Mouse (Mus musculus) limb, embryonic 12.5 days (tissue): ENCODE measurements at regions not wholly inside any gene's neighbourhood (a gene's known extent, or its start where the extent isn't known, plus 50 kb on each side); places are given as distances from the start of the nearest gene placed in this dataset.
A peak's percentile ranks its signal among the peaks of the same experiment; 100 is the strongest.

ENCODE experiments used
- ATAC-seq: fragments of 200-750 bp; cut with Nextera tagmentation; 2 replicates; pipeline ENCODE4 v1.8.0; 2017; ENCODE audit warnings: low read depth, moderate TSS enrichment; ENCODE audit not compliant: insufficient number of reproducible peaks, insufficient read depth, low FRiP score, low TSS enrichment
- H3K27ac ChIP-seq: fragments of 300-500 bp; sonication (generic); 2 replicates; pipeline ENCODE4 v1.5.1; 2016; ENCODE audit warnings: mild to moderate bottlenecking, moderate library complexity
- H3K27me3 ChIP-seq: fragments of 300-500 bp; sonication (generic); 2 replicates; pipeline ENCODE4 v1.6.1; 2016; ENCODE audit warnings: mild to moderate bottlenecking, moderate library complexity
- H3K36me3 ChIP-seq: fragments of 300-500 bp; sonication (generic); 2 replicates; pipeline ENCODE4 v1.6.1; 2016; ENCODE audit warnings: mild to moderate bottlenecking, moderate library complexity
- H3K4me1 ChIP-seq: fragments of 300-500 bp; sonication (generic); replicated peaks from 2 replicates; pipeline ENCODE4 v1.6.1; 2016
- H3K4me2 ChIP-seq: fragments of 300-500 bp; sonication (generic); 2 replicates; pipeline ENCODE4 v1.6.1; 2016; ENCODE audit warnings: mild to moderate bottlenecking, moderate library complexity
- H3K4me3 ChIP-seq: fragments of 300-500 bp; sonication (generic); replicated peaks from 2 replicates; pipeline ENCODE4 v1.5.1; 2016; ENCODE audit warnings: mild to moderate bottlenecking
- H3K9ac ChIP-seq: fragments of 300-500 bp; sonication (generic); replicated peaks from 2 replicates; pipeline ENCODE4 v1.6.1; 2016; ENCODE audit warnings: mild to moderate bottlenecking, moderate library complexity
- H3K9me3 ChIP-seq: fragments of 300-500 bp; sonication (generic); 2 replicates; pipeline ENCODE4 v1.6.1; 2016; ENCODE audit warnings: mild to moderate bottlenecking, moderate library complexity
- WGBS: fragments of 180-500 bp; shearing (Covaris S2); methylation state at CpG from one replicate; pipeline ENCODE4 v1.1.7; 2016; 5-methylcytosine and 5-hydroxymethylcytosine counted together

DNA sequence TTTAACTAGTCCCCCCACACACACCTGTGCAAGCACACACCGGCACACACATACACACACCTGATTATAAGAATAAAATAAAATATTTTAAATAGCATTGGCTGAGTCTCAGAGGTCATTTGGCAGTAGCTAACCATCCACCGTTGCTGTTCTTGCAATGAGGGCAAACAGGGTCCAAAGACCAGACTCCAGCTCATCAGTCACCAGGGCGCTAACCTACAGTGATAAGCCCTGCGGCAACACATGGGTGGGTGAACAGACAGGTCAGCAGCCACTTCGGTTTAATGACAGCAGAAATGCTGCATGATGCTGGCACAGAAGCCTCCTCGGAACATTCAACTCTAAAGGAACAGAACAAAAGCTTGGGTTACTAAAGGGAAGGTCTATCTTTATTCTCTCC, 54.9 kb downstream of the Tas2r134 start:
- no peaks in the 10 kb centered on the region for H3K9me3 ChIP-seq
- ATAC-seq: no peak
- H3K27ac ChIP-seq: no peak overlapping the region
- H3K9ac ChIP-seq: no peak overlapping the region
- no peak overlapping the region for H3K4me2 ChIP-seq
- no peaks in the 10 kb centered on the region for H3K36me3 ChIP-seq
- H3K4me3 ChIP-seq: no peak overlapping the region
- no peaks in the 10 kb centered on the region for H3K27me3 ChIP-seq
- 0 out of 2 replicates have a peak, but pooled peaks cover 8% of the 10 kb centered on the region for H3K4me1 ChIP-seq
- WGBS: 75% methylated on average over 6 of the region's 6 CpGs

DNA sequence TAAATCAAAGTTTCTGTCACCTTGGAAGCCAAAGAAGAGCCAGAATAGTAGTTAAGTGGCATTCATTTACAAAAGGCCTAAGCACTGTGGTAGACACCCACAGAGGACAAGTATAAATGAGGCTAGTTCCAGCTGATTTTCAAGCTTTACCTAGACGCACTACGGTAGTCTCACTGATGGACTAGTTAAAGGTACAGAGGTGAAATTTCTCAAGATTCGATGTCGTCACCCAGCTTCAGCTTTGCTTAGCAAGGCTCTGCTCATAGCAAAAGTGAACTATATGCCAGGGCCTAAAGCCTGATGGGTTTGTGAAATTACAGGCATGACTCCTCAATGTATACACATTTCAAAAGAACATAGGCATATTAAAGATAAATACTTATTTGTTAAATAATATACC, 55.4 kb downstream of the Tas2r134 start:
- 84% methylated on average over 4 of the region's 4 CpGs for WGBS
- no peak overlapping the region for H3K4me3 ChIP-seq
- no peak for ATAC-seq
- no peak overlapping the region for H3K27ac ChIP-seq
- H3K4me1 ChIP-seq: 0 out of 2 replicates have a peak, but pooled peaks cover 8% of the 10 kb centered on the region
- no peaks in the 10 kb centered on the region for H3K36me3 ChIP-seq
- H3K9ac ChIP-seq: no peak overlapping the region
- H3K4me2 ChIP-seq: no peak overlapping the region
- H3K9me3 ChIP-seq: no peaks in the 10 kb centered on the region
- H3K27me3 ChIP-seq: no peaks in the 10 kb centered on the region

DNA sequence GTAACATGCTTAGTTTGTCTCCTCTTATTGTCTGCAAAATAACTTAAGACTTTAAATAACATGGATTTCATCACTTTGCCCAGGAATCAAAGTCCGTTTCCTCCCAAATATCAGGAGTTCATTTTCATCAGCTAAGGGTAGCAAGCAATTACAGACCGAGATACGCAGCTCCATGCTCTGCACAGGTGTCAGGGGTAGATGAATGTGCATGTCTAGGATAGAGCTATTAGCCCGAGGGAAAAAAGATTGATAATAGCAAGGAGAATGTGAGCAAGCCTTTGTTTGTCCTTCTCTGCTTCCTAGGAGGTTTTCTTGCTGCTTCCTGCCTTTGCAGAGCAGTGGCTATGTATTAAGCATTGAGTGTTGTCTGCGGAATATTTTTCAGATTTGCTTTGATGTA, 77.8 kb downstream of the Tas2r134 start:
- H3K27me3 ChIP-seq: no peaks in the 10 kb centered on the region
- no peak overlapping the region for H3K4me2 ChIP-seq
- H3K27ac ChIP-seq: no peak overlapping the region
- no peaks in the 10 kb centered on the region for H3K4me1 ChIP-seq
- 63% methylated on average over 5 of the region's 5 CpGs for WGBS
- no peaks in the 10 kb centered on the region for H3K36me3 ChIP-seq
- H3K4me3 ChIP-seq: no peak overlapping the region
- H3K9me3 ChIP-seq: no peaks in the 10 kb centered on the region
- H3K9ac ChIP-seq: no peak overlapping the region
- ATAC-seq: no peak

DNA sequence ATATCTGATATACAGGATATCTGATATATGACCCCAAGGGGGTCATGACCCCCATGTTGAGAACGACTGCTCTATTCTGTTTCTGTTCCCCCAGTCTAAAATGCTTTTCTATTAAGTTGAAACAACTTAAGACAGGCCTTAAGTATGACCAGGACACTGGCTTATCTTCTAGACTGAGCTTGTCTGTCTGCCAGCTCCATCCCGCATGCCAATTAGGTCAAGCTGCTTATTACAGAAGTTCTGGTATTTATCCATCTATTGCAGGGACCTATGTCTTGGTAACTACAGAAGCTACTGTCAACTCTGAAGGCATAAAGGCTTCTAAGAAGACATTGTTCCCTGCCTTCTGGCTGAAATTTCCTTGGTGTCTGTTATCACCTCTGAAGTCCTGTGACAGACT, 81.4 kb downstream of the Tas2r134 start:
- Histone ChIP-seq H3K36me3 (no peaks in the 10 kb centered on the region), H3K9me3 (no peaks in the 10 kb centered on the region), H3K4me2 (no peak overlapping the region), H3K4me3 (no peak overlapping the region), H3K27me3 (no peaks in the 10 kb centered on the region), H3K27ac (no peak overlapping the region), H3K9ac (no peak overlapping the region), H3K4me1 (no peaks in the 10 kb centered on the region)
- 75% methylated on average over 2 of the region's 2 CpGs for WGBS
- no peak for ATAC-seq

DNA sequence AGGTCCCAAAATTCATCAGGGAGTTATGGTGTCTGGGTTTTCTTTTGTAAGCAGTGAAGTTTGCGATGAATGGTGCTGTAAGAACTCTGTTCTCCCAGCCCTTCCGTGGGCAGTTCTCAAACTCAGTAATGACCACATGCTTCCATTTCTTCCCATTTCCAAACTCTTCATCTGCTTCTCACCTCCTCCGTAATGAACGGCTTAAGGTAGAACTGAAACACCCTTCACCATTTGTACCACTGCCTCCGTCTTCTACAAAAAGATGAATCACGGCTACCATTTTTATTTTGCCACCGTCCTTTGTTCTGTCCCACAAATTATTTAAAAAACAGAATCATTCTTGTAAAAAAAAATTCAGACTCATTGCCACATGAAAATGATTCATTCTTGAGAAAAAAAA, 85.3 kb downstream of the Tas2r134 start:
- H3K36me3 ChIP-seq: no peaks in the 10 kb centered on the region
- 94% methylated on average over 7 of the region's 7 CpGs for WGBS
- no peaks in the 10 kb centered on the region for H3K27me3 ChIP-seq
- no peak overlapping the region for H3K27ac ChIP-seq
- H3K9me3 ChIP-seq: no peaks in the 10 kb centered on the region
- no peak overlapping the region for H3K4me3 ChIP-seq
- no peak for ATAC-seq
- no peak overlapping the region for H3K4me2 ChIP-seq
- H3K4me1 ChIP-seq: no peaks in the 10 kb centered on the region
- no peak overlapping the region for H3K9ac ChIP-seq

DNA sequence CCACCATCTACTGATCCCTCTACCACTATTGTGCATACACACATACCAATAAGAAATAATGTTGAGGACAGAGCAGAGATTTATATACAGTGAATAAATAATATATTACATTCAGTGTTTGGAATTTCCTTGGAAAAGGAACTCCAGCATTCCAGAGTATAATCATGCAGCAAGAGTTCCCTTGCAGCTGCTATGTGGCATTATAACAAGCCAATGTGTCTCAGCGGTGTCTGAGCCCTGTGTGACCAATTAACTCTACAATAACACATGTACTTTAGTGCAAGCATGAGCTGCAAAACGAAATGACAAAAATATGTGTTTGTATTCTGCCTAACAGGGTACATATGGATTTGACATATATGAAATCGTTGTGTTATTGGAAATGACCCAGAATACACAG, 103.5 kb downstream of the Tas2r134 start:
- peaks cover 2% of the 10 kb centered on the region; the same call in 1 of the 2 replicates for H3K27me3 ChIP-seq
- H3K4me3 ChIP-seq: no peak overlapping the region
- H3K27ac ChIP-seq: no peak overlapping the region
- ATAC-seq: no peak
- no peaks in the 10 kb centered on the region for H3K9me3 ChIP-seq
- 56% methylated on average over 3 of the region's 3 CpGs for WGBS
- H3K4me1 ChIP-seq: peaks cover 18% of the 10 kb centered on the region
- H3K9ac ChIP-seq: no peak overlapping the region
- H3K36me3 ChIP-seq: no peaks in the 10 kb centered on the region
- no peak overlapping the region for H3K4me2 ChIP-seq

DNA sequence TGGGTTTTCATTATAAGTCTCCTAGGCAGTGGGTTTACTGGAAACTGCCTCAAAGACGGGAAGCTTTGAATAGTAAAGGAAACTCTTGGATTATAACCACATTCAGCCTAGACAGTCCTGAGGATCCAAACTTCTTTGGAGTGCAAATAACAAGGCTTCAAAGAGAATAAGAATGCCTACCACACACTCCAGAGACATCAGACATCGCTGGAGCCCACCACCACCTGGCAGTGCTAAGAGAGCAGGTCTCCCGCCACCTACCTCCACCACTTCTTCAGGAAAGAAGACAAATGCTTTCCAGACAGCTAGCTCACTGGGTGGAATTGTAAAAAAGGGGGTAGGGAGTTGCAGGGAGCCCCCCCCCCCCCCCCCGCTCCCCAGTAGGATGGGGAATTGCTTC, 104.4 kb downstream of the Tas2r134 start:
- no peak overlapping the region for H3K9ac ChIP-seq
- peaks cover 2% of the 10 kb centered on the region; the same call in 1 of the 2 replicates for H3K27me3 ChIP-seq
- peak overlapping the region; percentile 51 for H3K27ac ChIP-seq
- peaks cover 25% of the 10 kb centered on the region for H3K4me1 ChIP-seq
- ATAC-seq: no peak
- 37% methylated on average over 4 of the region's 4 CpGs for WGBS
- H3K36me3 ChIP-seq: no peaks in the 10 kb centered on the region
- H3K4me2 ChIP-seq: no peak overlapping the region
- H3K9me3 ChIP-seq: no peaks in the 10 kb centered on the region
- no peak overlapping the region for H3K4me3 ChIP-seq

DNA sequence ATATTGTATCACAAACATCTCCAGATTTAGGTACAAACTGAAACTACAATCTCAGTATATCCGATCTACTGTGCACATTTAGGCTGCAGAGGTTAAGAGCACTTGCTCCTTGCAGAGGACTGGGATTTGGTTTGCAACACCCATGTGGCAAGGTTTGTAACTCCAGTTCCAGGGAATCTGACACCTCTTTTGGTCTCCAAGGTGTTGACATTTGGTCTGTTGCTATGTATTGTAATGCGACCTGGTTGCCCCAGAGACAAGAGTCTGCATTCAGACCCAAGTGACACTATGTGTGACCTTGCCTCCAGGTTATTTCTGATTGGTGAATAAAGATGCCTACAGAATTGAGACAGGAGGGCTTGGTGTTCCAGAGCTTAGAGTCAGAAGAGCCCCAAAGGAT, 105.0 kb downstream of the Tas2r134 start:
- H3K27me3 ChIP-seq: peaks cover 2% of the 10 kb centered on the region; the same call in 1 of the 2 replicates
- WGBS: 21% methylated on average over 2 of the region's 2 CpGs
- no peak for ATAC-seq
- H3K4me2 ChIP-seq: no peak overlapping the region
- H3K27ac ChIP-seq: 0 out of 2 replicates have a peak overlapping the region, but pooled peaks have one; percentile 51
- H3K9ac ChIP-seq: no peak overlapping the region
- no peak overlapping the region for H3K4me3 ChIP-seq
- H3K4me1 ChIP-seq: peaks cover 32% of the 10 kb centered on the region
- no peaks in the 10 kb centered on the region for H3K36me3 ChIP-seq
- H3K9me3 ChIP-seq: no peaks in the 10 kb centered on the region

DNA sequence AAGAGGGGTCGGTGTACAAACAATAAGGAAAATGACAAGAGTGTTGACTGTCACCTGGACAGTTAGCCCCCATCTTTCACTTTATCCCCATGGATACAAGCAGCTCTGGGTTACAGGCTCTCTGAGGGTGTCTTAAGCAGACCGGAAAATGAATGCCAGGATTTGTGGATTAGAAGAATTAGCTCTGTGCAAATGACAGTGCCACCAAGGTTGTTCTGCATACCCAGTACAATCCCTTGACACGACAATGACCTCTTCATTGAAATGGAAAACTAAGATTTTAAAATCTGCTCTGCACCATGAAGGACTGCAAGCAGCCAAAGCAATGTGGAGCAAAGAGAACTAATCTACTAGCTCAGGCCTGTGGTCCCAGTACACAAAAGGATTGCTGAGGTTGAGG, 105.9 kb downstream of the Tas2r134 start:
- Histone ChIP-seq H3K36me3 (no peaks in the 10 kb centered on the region), H3K9ac (no peak overlapping the region), H3K4me2 (no peak overlapping the region), H3K27ac (no peak overlapping the region), H3K4me3 (no peak overlapping the region), H3K27me3 (peaks cover 2% of the 10 kb centered on the region; the same call in 1 of the 2 replicates), H3K4me1 (peaks cover 34% of the 10 kb centered on the region), H3K9me3 (no peaks in the 10 kb centered on the region)
- 75% methylated on average over 3 of the region's 3 CpGs for WGBS
- ATAC-seq: no peak

DNA sequence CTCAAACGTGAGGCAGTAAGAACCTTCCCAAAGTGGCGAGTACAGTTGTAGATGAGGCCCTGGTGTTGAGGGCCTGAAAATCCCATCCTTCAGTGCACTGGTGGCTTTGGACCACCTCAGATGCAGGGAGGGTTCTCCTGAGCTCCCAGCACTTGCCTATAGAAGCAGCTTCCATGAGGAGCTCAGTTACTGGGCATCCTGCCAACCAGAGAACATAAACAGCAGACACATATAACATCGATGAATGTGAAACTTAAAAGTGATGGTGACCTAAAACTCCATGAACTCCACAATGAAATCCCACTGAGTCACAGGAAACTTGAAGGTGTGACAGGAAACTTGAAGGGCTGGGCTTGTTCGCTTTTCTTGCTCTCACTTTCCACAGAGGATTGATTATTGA, 109.1 kb downstream of the Tas2r134 start:
- Histone ChIP-seq H3K4me1 (peaks cover 30% of the 10 kb centered on the region), H3K27me3 (peaks cover 2% of the 10 kb centered on the region; the same call in 1 of the 2 replicates), H3K27ac (peak overlapping the region; percentile 62), H3K36me3 (no peaks in the 10 kb centered on the region), H3K4me3 (no peak overlapping the region), H3K9me3 (no peaks in the 10 kb centered on the region), H3K4me2 (no peak overlapping the region), H3K9ac (no peak overlapping the region)
- 54% methylated on average over 4 of the region's 4 CpGs for WGBS
- ATAC-seq: no peak

DNA sequence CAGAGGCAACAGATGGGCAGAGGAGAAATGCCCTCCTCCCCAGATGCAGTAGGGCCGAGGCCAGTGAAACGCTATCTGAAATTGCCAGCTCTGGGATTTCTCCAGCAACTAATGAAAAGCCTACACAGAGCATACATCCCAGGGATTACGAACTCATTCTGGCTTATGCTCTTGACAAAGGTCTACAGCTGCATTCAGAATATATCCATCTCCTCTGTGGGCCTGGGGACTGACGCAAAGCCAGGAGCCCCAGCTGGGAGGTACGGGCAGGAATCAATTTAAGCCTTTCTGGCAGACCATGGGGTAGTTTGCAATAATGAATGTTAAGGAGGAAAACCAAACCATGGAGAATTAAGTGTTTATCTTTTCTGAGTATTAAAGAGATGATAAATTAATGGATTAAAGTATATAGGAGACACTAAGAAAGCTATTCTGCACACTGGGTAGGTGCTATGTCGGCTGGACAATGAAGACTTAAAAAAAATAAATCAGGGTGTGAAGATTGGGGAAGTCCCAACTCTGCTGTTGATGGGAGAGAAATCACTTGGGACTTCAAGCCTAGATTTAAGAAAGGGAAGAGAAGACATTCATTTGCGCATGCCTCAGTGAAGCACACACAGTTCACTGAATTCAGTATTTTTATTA, 120.5 kb downstream of the Tas2r134 start:
- no peak overlapping the region for H3K27ac ChIP-seq
- no peaks in the 10 kb centered on the region for H3K36me3 ChIP-seq
- H3K9me3 ChIP-seq: no peaks in the 10 kb centered on the region
- H3K4me3 ChIP-seq: no peak overlapping the region
- no peaks in the 10 kb centered on the region for H3K4me1 ChIP-seq
- H3K27me3 ChIP-seq: no peaks in the 10 kb centered on the region
- ATAC-seq: no peak
- H3K4me2 ChIP-seq: no peak overlapping the region
- H3K9ac ChIP-seq: no peak overlapping the region
- WGBS: 83% methylated on average over 7 of the region's 7 CpGs

DNA sequence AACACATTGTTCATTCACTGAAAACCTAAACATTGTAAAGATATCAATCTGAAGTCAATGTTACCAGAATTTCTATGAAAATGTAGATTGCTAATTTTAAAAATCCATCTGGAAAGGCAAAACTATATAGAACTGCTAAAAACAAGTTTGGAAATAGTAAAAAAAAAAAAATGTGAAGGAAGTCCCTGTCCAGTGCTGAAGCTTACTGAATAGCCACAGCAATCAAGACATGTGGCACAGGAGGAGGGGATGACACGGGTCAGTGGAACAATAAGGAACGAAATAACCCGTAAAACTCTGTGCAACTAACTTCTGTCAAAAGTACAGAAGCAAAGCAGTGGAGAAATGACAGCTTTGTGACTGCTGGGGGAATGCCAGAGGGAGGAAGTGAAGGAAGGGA, 121.9 kb downstream of the Tas2r134 start:
- H3K27ac ChIP-seq: no peak overlapping the region
- H3K36me3 ChIP-seq: no peaks in the 10 kb centered on the region
- H3K4me1 ChIP-seq: 0 out of 2 replicates have a peak, but pooled peaks cover 3% of the 10 kb centered on the region
- H3K9me3 ChIP-seq: no peaks in the 10 kb centered on the region
- no peaks in the 10 kb centered on the region for H3K27me3 ChIP-seq
- H3K4me3 ChIP-seq: no peak overlapping the region
- H3K4me2 ChIP-seq: no peak overlapping the region
- WGBS: 69% methylated on average over 3 of the region's 3 CpGs
- ATAC-seq: no peak
- H3K9ac ChIP-seq: no peak overlapping the region
